Mouse (Mus musculus): ENCODE data around the gene Cd180. TPM values are rescaled to one million over a fixed set of nuclear protein-coding genes. Genes with fewer than 3 reads are reported as not detected.

The Cd180 gene
- polyA plus RNA-seq, 1 experiment from 2014 or later: 0.15 TPM

GRCm38 (mm10) chr13:102753714-102754556 is 60.6 kb downstream of the Cd180 start:
- H3K4me1 ChIP-seq: no peaks in the 10 kb centered on the region; the same call in 1 of the 2 replicates
- no peak overlapping the region for H3K27ac ChIP-seq
- DNase-seq (ENCODE audit: low spot score): no peak
- no peaks in the 10 kb centered on the region for H3K9me3 ChIP-seq (replicated peaks)
- no peak overlapping the region for H3K4me3 ChIP-seq
- H3K36me3 ChIP-seq: peaks cover 50% of the 10 kb centered on the region
- 89% methylated on average over 19 of the region's 19 CpGs for WGBS
- H3K27me3 ChIP-seq (ENCODE audit: low read depth, poor library complexity, severe bottlenecking): no peaks in the 10 kb centered on the region

- no peak overlapping the region for H3K27ac ChIP-seq
- H3K4me3 ChIP-seq: no peak overlapping the region
- H3K4me1 ChIP-seq: no peaks in the 10 kb centered on the region; the same call in 1 of the 2 replicates
- no peaks in the 10 kb centered on the region for H3K9me3 ChIP-seq (replicated peaks)
- H3K27me3 ChIP-seq (ENCODE audit: low read depth, poor library complexity, severe bottlenecking): no peaks in the 10 kb centered on the region
- DNase-seq (ENCODE audit: low spot score): no peak
- peaks cover 53% of the 10 kb centered on the region for H3K36me3 ChIP-seq
- WGBS: 97% methylated on average over 8 of the region's 8 CpGs
Observed at GRCm38 (mm10) chr13:102755124-102755523, 61.8 kb downstream of the Cd180 start.

GRCm38 (mm10) chr13:102756071-102756470 is 62.7 kb downstream of the Cd180 start:
- Histone ChIP-seq H3K36me3 (peaks cover 51% of the 10 kb centered on the region), H3K27ac (no peak overlapping the region), H3K4me1 (no peaks in the 10 kb centered on the region; the same call in 1 of the 2 replicates), H3K4me3 (no peak overlapping the region), H3K27me3 (ENCODE audit: low read depth, poor library complexity, severe bottlenecking) (0 out of 2 replicates have a peak, but pooled peaks cover 3% of the 10 kb centered on the region), H3K9me3 (replicated peaks) (no peaks in the 10 kb centered on the region)
- WGBS: 90% methylated on average over 8 of the region's 8 CpGs
- no peak for DNase-seq (ENCODE audit: low spot score)

GRCm38 (mm10) chr13:102758021-102758420 is 64.7 kb downstream of the Cd180 start:
- no peak for DNase-seq (ENCODE audit: low spot score)
- H3K36me3 ChIP-seq: peaks cover 42% of the 10 kb centered on the region
- 0 out of 2 replicates have a peak, but pooled peaks cover 3% of the 10 kb centered on the region for H3K27me3 ChIP-seq (ENCODE audit: low read depth, poor library complexity, severe bottlenecking)
- WGBS: 98% methylated on average over 6 of the region's 6 CpGs
- H3K9me3 ChIP-seq (replicated peaks): no peaks in the 10 kb centered on the region
- H3K4me1 ChIP-seq: peaks cover 8% of the 10 kb centered on the region
- no peak overlapping the region for H3K27ac ChIP-seq
- no peak overlapping the region for H3K4me3 ChIP-seq

- DNase-seq (ENCODE audit: low spot score): no peak
- H3K36me3 ChIP-seq: peaks cover 51% of the 10 kb centered on the region
- WGBS: 78% methylated on average over 9 of the region's 9 CpGs
- no peak overlapping the region for H3K4me3 ChIP-seq
- H3K27ac ChIP-seq: no peak overlapping the region
- H3K27me3 ChIP-seq (ENCODE audit: low read depth, poor library complexity, severe bottlenecking): 0 out of 2 replicates have a peak, but pooled peaks cover 3% of the 10 kb centered on the region
- H3K4me1 ChIP-seq: peaks cover 8% of the 10 kb centered on the region
- no peaks in the 10 kb centered on the region for H3K9me3 ChIP-seq (replicated peaks)
Observed at GRCm38 (mm10) chr13:102761410-102761809, 68.1 kb downstream of the Cd180 start.

- 0 out of 2 replicates have a peak, but pooled peaks cover 3% of the 10 kb centered on the region for H3K27me3 ChIP-seq (ENCODE audit: low read depth, poor library complexity, severe bottlenecking)
- peaks cover 48% of the 10 kb centered on the region for H3K36me3 ChIP-seq
- no peak overlapping the region for H3K27ac ChIP-seq
- H3K4me3 ChIP-seq: no peak overlapping the region
- no peaks in the 10 kb centered on the region for H3K9me3 ChIP-seq (replicated peaks)
- DNase-seq (ENCODE audit: low spot score): no peak
- peaks cover 8% of the 10 kb centered on the region for H3K4me1 ChIP-seq
- WGBS: 92% methylated on average over 10 of the region's 10 CpGs
Observed at GRCm38 (mm10) chr13:102762203-102762602, 68.8 kb downstream of the Cd180 start.

GRCm38 (mm10) chr13:102764218-102764617 is 70.9 kb downstream of the Cd180 start:
- Histone ChIP-seq H3K9me3 (replicated peaks) (no peaks in the 10 kb centered on the region), H3K27ac (no peak overlapping the region), H3K27me3 (ENCODE audit: low read depth, poor library complexity, severe bottlenecking) (0 out of 2 replicates have a peak, but pooled peaks cover 3% of the 10 kb centered on the region), H3K36me3 (peaks cover 34% of the 10 kb centered on the region), H3K4me1 (peaks cover 10% of the 10 kb centered on the region), H3K4me3 (no peak overlapping the region)
- 96% methylated on average over 1 of the region's 1 CpGs for WGBS
- no peak for DNase-seq (ENCODE audit: low spot score)

- Histone ChIP-seq H3K27ac (no peak overlapping the region), H3K36me3 (peaks cover 24% of the 10 kb centered on the region), H3K4me1 (peaks cover 12% of the 10 kb centered on the region), H3K4me3 (no peak overlapping the region), H3K27me3 (ENCODE audit: low read depth, poor library complexity, severe bottlenecking) (0 out of 2 replicates have a peak, but pooled peaks cover 3% of the 10 kb centered on the region), H3K9me3 (replicated peaks) (no peaks in the 10 kb centered on the region)
- 95% methylated on average over 11 of the region's 11 CpGs for WGBS
- DNase-seq (ENCODE audit: low spot score): no peak
Observed at GRCm38 (mm10) chr13:102765216-102765615, 71.9 kb downstream of the Cd180 start.

- Histone ChIP-seq H3K9me3 (replicated peaks) (no peaks in the 10 kb centered on the region), H3K27me3 (ENCODE audit: low read depth, poor library complexity, severe bottlenecking) (no peaks in the 10 kb centered on the region), H3K36me3 (peaks cover 18% of the 10 kb centered on the region), H3K27ac (no peak overlapping the region), H3K4me3 (no peak overlapping the region), H3K4me1 (peaks cover 11% of the 10 kb centered on the region)
- no peak for DNase-seq (ENCODE audit: low spot score)
- 74% methylated on average over 7 of the region's 7 CpGs for WGBS
Observed at GRCm38 (mm10) chr13:102767110-102767509, 73.8 kb downstream of the Cd180 start.

GRCm38 (mm10) chr13:102768512-102768911 is 75.2 kb downstream of the Cd180 start:
- 91% methylated on average over 11 of the region's 11 CpGs for WGBS
- peaks cover 14% of the 10 kb centered on the region for H3K4me1 ChIP-seq
- no peak overlapping the region for H3K27ac ChIP-seq
- DNase-seq (ENCODE audit: low spot score): no peak
- H3K27me3 ChIP-seq (ENCODE audit: low read depth, poor library complexity, severe bottlenecking): no peaks in the 10 kb centered on the region
- H3K4me3 ChIP-seq: no peak overlapping the region
- peaks cover 18% of the 10 kb centered on the region for H3K36me3 ChIP-seq
- no peaks in the 10 kb centered on the region for H3K9me3 ChIP-seq (replicated peaks)

- Histone ChIP-seq H3K27me3 (ENCODE audit: low read depth, poor library complexity, severe bottlenecking) (no peaks in the 10 kb centered on the region), H3K36me3 (peaks cover 13% of the 10 kb centered on the region), H3K9me3 (replicated peaks) (no peaks in the 10 kb centered on the region), H3K27ac (no peak overlapping the region), H3K4me1 (peaks cover 16% of the 10 kb centered on the region), H3K4me3 (no peak overlapping the region)
- no peak for DNase-seq (ENCODE audit: low spot score)
- WGBS: 40% methylated on average over 8 of the region's 8 CpGs
Observed at GRCm38 (mm10) chr13:102770194-102770593, 76.8 kb downstream of the Cd180 start.

GRCm38 (mm10) chr13:102773169-102773568 is 79.8 kb downstream of the Cd180 start:
- Histone ChIP-seq H3K36me3 (peaks cover 13% of the 10 kb centered on the region), H3K9me3 (replicated peaks) (no peaks in the 10 kb centered on the region), H3K4me1 (peaks cover 16% of the 10 kb centered on the region), H3K4me3 (no peak overlapping the region), H3K27me3 (ENCODE audit: low read depth, poor library complexity, severe bottlenecking) (no peaks in the 10 kb centered on the region), H3K27ac (no peak overlapping the region)
- WGBS: 92% methylated on average over 9 of the region's 9 CpGs
- DNase-seq (ENCODE audit: low spot score): no peak

- Histone ChIP-seq H3K27me3 (ENCODE audit: low read depth, poor library complexity, severe bottlenecking) (no peaks in the 10 kb centered on the region), H3K4me1 (peaks cover 14% of the 10 kb centered on the region), H3K4me3 (no peak overlapping the region), H3K36me3 (peaks cover 19% of the 10 kb centered on the region), H3K9me3 (replicated peaks) (no peaks in the 10 kb centered on the region), H3K27ac (no peak overlapping the region)
- no peak for DNase-seq (ENCODE audit: low spot score)
- 58% methylated on average over 7 of the region's 7 CpGs for WGBS
Observed at GRCm38 (mm10) chr13:102774786-102775201, 81.4 kb downstream of the Cd180 start.

Measured in limb, embryonic 10.5 days (tissue).